Mouse (Mus musculus): ENCODE measurements around the gene S100pbp.

- no peak for TF ChIP-seq EP300 (optimal IDR thresholded peaks at IDR 0.05)
- no peak for TF ChIP-seq CTCF (IDR thresholded peaks at IDR 0.05; ENCODE audit: low read depth)
These were observed 53.3 kb downstream of the S100pbp start for GRCm38 (mm10) chr4:129136189-129136578.
